Mouse (Mus musculus): ENCODE measurements around the gene Btf3l4.

DNA sequence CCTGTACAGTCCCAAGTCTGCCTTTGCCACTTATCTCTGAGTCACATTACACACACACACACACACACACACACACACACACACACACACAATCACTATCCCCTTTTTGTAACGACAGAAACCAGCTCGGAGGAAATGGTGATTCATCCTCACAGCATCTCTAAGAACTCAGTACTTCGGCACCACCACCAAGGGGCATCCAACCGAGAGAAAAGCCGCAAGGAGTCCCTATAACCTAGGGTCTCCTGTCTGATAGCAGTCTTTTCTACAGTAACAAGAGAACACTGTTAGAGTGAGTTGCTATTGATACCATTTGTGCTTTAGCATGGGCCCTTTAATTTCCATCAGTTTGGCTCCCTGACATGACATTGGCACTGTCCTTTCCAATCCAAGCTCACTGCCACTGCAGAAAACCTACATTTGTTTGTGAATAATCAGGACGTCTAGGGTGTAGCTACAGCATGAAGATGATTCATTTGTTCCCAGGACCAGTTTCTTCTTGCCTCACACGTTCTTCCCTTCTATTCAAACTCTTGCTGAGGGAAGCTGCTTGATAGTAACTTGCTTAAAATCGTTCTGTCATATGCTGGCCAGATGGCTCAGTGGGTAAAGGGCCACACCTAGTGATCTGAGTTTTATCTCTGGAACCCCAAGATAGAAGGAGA, 50.9 kb downstream of the Btf3l4 start:
- no peak for TF ChIP-seq CTCF (IDR thresholded peaks at IDR 0.05; ENCODE audit: low read depth)
- no peak for TF ChIP-seq EP300 (IDR thresholded peaks at IDR 0.05; ENCODE audit: low read depth)

All from liver, embryonic 14.5 days (tissue).